Mouse (Mus musculus) left cerebral cortex, adult 18-20 months (tissue): ENCODE results near the gene Rcbtb2. TPM values are rescaled to one million over a fixed set of nuclear protein-coding genes. Genes with fewer than 3 reads are reported as not detected.

Experiments used
- DNase-seq, 2 experiments: peaks; one replicate each; pipeline ENCODE4 v3.0.0; 2021 to 2022; ENCODE audit warnings: low spot score in 2 of 2, mixed read lengths in 1 of 2
- microRNA-seq, 2 experiments: library from miRNA; unstranded; fragments of <30 nt; microRNA quantifications; one replicate each; pipeline ENCODE4 v1.2.0; 2021
- total RNA-seq, 2 experiments: library from RNA; stranded (reverse); gene quantifications; 2 replicates each; pipeline ENCODE4 v1.2.3; 2021

Rcbtb2 gene
- total RNA-seq, 2 experiments from 2014 or later = 20.8 to 22.4 TPM

- no peak for DNase-seq
Measured at GRCm38 (mm10) chr14:73254412-73254811, 131.6 kb downstream of the Rcbtb2 start.

DNA sequence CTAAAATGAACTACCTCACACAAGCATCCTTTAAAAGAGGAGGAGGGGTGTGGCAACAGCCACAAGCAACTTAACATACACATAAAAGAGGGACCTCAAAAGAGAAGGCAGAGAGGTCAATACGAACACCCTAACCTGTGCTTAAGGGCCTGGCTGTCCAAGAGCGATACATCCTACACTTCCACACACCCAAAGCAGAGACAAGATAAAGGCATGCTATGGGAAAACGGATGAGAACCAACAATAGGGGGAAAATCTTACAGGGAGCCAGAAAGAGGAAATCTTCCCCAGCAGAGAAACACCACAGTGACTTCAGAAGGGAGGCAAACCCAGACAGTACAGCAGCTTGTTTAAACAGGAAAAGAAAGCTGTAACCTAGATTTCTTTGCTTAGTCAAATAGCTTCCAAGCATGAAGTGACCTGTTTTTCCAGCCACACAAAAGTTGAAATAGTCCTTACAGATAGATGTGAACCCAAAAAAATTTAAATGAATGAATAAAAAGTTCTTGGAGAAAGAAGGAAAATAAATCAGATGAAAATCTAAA, 132.7 kb downstream of the Rcbtb2 start:
- DNase-seq = no peak

DNA sequence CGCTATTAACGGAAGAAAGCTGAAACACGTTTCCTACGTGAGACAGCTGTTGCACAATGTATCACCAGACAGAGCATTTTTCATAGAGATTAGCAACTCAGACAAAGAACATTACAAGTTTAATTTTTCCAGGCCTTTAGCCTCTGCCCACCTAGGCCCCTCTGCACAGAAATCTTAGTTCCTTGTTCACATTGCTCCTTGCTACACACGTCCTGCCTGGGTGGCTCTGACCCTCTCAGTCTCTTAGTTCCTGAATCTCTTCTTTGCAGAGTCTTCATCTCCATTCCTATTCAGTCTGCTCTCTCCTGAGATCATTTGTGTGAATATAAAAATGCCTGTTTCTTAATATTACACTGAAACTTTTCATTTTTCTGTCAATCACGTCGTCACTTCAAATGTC, 134.5 kb downstream of the Rcbtb2 start:
- no peak for DNase-seq

Small RNAs within 50 kb of the gene (microRNA-seq; reads per million reads assigned to microRNA genes)
- gene Mir687 = 0 reads per million in 2 experiments

Other genes with a start within 250 kb of the Rcbtb2 start
- 1 to 10 TPM; 1.6 to 1.9 TPM for gene Cysltr2, start 73.9 kb upstream of the Rcbtb2 start, total RNA-seq
- gene Lpar6, start 114.9 kb downstream of the Rcbtb2 start, total RNA-seq = 1 to 10 TPM in 1 of 2 experiments, under 1 TPM in 1; 0.96 to 1.0 TPM
- gene Rb1, start 202.8 kb downstream of the Rcbtb2 start, total RNA-seq = 10 to 100 TPM; 28.9 to 30.1 TPM